Mouse (Mus musculus) heart, adult 2 months (tissue): ENCODE results near the gene Ippk. TPM values are rescaled to one million over a fixed set of nuclear protein-coding genes. Genes with fewer than 3 reads are reported as not detected.

Experiments used
- DNase-seq, 2 experiments: peaks; one replicate each; pipeline ENCODE4 v3.0.0; 2021
- H3K27ac ChIP-seq: fragments of 200-600 bp; 2 replicates; pipeline ENCODE4 v1.8.1; 2022
- H3K27me3 ChIP-seq: fragments of 200-500 bp; 2 replicates; pipeline ENCODE4 v1.6.1; 2012; ENCODE audit warnings: mild to moderate bottlenecking, low read length, inconsistent platforms, mixed read lengths; ENCODE audit not compliant: control insufficient read depth, insufficient read depth
- H3K36me3 ChIP-seq: fragments of 200-500 bp; 2 replicates; pipeline ENCODE4 v1.6.1; 2012; ENCODE audit warnings: low read length, inconsistent platforms; ENCODE audit not compliant: control insufficient read depth, insufficient read depth
- H3K4me1 ChIP-seq: fragments of 200-500 bp; 2 replicates; pipeline ENCODE4 v1.6.1; 2011; ENCODE audit warnings: low read length; ENCODE audit not compliant: control insufficient read depth, insufficient read depth
- H3K4me3 ChIP-seq: fragments of 200-600 bp; 2 replicates; pipeline ENCODE4 v1.8.1; 2022
- H3K79me2 ChIP-seq: fragments of 200-500 bp; replicated peaks from 2 replicates; pipeline ENCODE4 v1.6.1; 2012; ENCODE audit warnings: mild to moderate bottlenecking, inconsistent platforms, low read length, moderate library complexity, mixed read lengths; ENCODE audit not compliant: control insufficient read depth, insufficient read depth
- H3K9ac ChIP-seq: fragments of 200-500 bp; 2 replicates; pipeline ENCODE4 v1.6.1; 2012; ENCODE audit warnings: low read depth, mild to moderate bottlenecking, control low read depth, inconsistent platforms, low read length, mixed read lengths
- CTCF ChIP-seq: fragments of 200-600 bp; IDR thresholded peaks from 2 replicates; pipeline ENCODE4 v1.8.1; 2022; ENCODE audit warnings: antibody characterized with exemption, mild to moderate bottlenecking, moderate library complexity
- EP300 ChIP-seq: fragments of 200-500 bp; IDR thresholded peaks from 2 replicates; pipeline ENCODE4 v1.6.1; 2011; ENCODE audit warnings: low read depth, low read length, control low read depth; ENCODE audit not compliant: insufficient read depth
- POLR2A ChIP-seq: fragments of 200-500 bp; IDR thresholded peaks from 2 replicates; pipeline ENCODE4 v1.6.1; 2011; ENCODE audit warnings: mild to moderate bottlenecking, low read depth, low read length, control low read depth; ENCODE audit not compliant: insufficient read depth
- WGBS: fragments of 180-500 bp; shearing (Covaris S2); methylation state at CpG from one replicate; pipeline ENCODE4 v1.1.7; 2018; 5-methylcytosine and 5-hydroxymethylcytosine counted together
- intact Hi-C: fragments of 180-260 bp; cut with DNase I; formaldehyde crosslinking; loops from one replicate; pipeline ENCODE4 v1.15.1; 2025
- polyA plus RNA-seq: library from polyadenylated mRNA; depleted of rRNA; stranded (reverse); fragments of >200 nt; gene quantifications from 2 replicates; pipeline ENCODE4 v1.2.3, GENCODE M21; 2012
- total RNA-seq, 2 experiments: library from RNA; stranded (reverse); gene quantifications; 2 replicates each; pipeline ENCODE4 v1.2.3; 2021

Ippk gene
- total and polyA plus RNA-seq, 3 experiments: 4.3 to 7.3 (median 6.7) TPM

GRCm38 (mm10) chr13:49467585-49467984, 46.5 kb downstream of the Ippk start:
- H3K27me3 ChIP-seq: no peaks in the 10 kb centered on the region
- intact Hi-C loops: no loop called here
- H3K4me1 ChIP-seq: peaks cover 19% of the 10 kb centered on the region
- no peak overlapping the region for H3K9ac ChIP-seq
- H3K36me3 ChIP-seq: peaks cover 6% of the 10 kb centered on the region
- H3K79me2 ChIP-seq: no peaks in the 10 kb centered on the region
- TF ChIP-seq CTCF: no peak
- no peak for TF ChIP-seq EP300
- H3K27ac ChIP-seq: peak overlapping the region; percentile 40
- no peak for DNase-seq
- H3K4me3 ChIP-seq: no peak overlapping the region
- WGBS: 76% methylated on average over 2 of the region's 2 CpGs

GRCm38 (mm10) chr13:49469002-49469401, 48.0 kb downstream of the Ippk start:
- no peak overlapping the region for H3K9ac ChIP-seq
- 74% methylated on average over 5 of the region's 5 CpGs for WGBS
- no peaks in the 10 kb centered on the region for H3K79me2 ChIP-seq
- H3K27ac ChIP-seq: no peak overlapping the region
- intact Hi-C loops: no loop called here
- no peaks in the 10 kb centered on the region for H3K27me3 ChIP-seq
- TF ChIP-seq CTCF: peak; percentile 43
- TF ChIP-seq POLR2A: no peak
- DNase-seq: no peak
- no peak overlapping the region for H3K4me3 ChIP-seq
- H3K4me1 ChIP-seq: peaks cover 19% of the 10 kb centered on the region
- peaks cover 6% of the 10 kb centered on the region for H3K36me3 ChIP-seq

- Histone ChIP-seq H3K4me3 (no peak overlapping the region), H3K27ac (peak overlapping the region; percentile 64), H3K36me3 (peaks cover 6% of the 10 kb centered on the region), H3K79me2 (no peaks in the 10 kb centered on the region), H3K9ac (no peak overlapping the region), H3K27me3 (no peaks in the 10 kb centered on the region), H3K4me1 (peaks cover 19% of the 10 kb centered on the region)
- intact Hi-C loops: no loop called here
- no peak for DNase-seq
- 63% methylated on average over 4 of the region's 4 CpGs for WGBS
- no peak for TF ChIP-seq POLR2A
- TF ChIP-seq CTCF: no peak
- no peak for TF ChIP-seq EP300
Measured at GRCm38 (mm10) chr13:49470319-49470718, 49.3 kb downstream of the Ippk start.

- intact Hi-C loops: no loop called here
- Histone ChIP-seq H3K27ac (peak overlapping the region; percentile 64), H3K4me1 (peaks cover 19% of the 10 kb centered on the region), H3K4me3 (no peak overlapping the region), H3K9ac (no peak overlapping the region), H3K36me3 (peaks cover 6% of the 10 kb centered on the region), H3K79me2 (no peaks in the 10 kb centered on the region), H3K27me3 (no peaks in the 10 kb centered on the region)
- TF ChIP-seq EP300 (peak; percentile 43; the same call in 1 of the 2 replicates), CTCF (no peak)
- 22% methylated on average over 4 of the region's 4 CpGs for WGBS
- DNase-seq: peak; percentile 57 to 71
Measured at GRCm38 (mm10) chr13:49470806-49471205, 49.8 kb downstream of the Ippk start.

GRCm38 (mm10) chr13:49471981-49472675, 51.1 kb downstream of the Ippk start:
- Histone ChIP-seq H3K4me1 (peaks cover 17% of the 10 kb centered on the region), H3K27ac (peak overlapping the region; percentile 64; the same call in 1 of the 2 replicates), H3K9ac (no peak overlapping the region), H3K79me2 (no peaks in the 10 kb centered on the region), H3K36me3 (peaks cover 6% of the 10 kb centered on the region), H3K27me3 (no peaks in the 10 kb centered on the region), H3K4me3 (no peak overlapping the region)
- intact Hi-C loops: no loop called here
- TF ChIP-seq POLR2A (no peak), CTCF (no peak), EP300 (no peak)
- WGBS: 51% methylated on average over 4 of the region's 4 CpGs
- no peak for DNase-seq

- Histone ChIP-seq H3K27ac (no peak overlapping the region; the same call in 1 of the 2 replicates), H3K4me3 (no peak overlapping the region), H3K36me3 (peaks cover 6% of the 10 kb centered on the region), H3K9ac (no peak overlapping the region), H3K27me3 (no peaks in the 10 kb centered on the region), H3K79me2 (no peaks in the 10 kb centered on the region), H3K4me1 (peaks cover 17% of the 10 kb centered on the region)
- intact Hi-C loops: no loop called here
- TF ChIP-seq POLR2A (no peak), CTCF (no peak), EP300 (no peak)
- 85% methylated on average over 6 of the region's 6 CpGs for WGBS
- no peak for DNase-seq
Measured at GRCm38 (mm10) chr13:49472676-49473005, 51.6 kb downstream of the Ippk start.
